Mouse (Mus musculus) CH12.LX (cell line): ENCODE results near the gene G6pc. TPM values are rescaled to one million over a fixed set of nuclear protein-coding genes. Genes with fewer than 3 reads are reported as not detected.
A peak's percentile ranks its signal among the peaks of the same experiment; 100 is the strongest.

Source experiments
- DNase-seq: peaks from one replicate; pipeline ENCODE4 v3.0.0-alpha.2; 2013; ENCODE audit errors: extremely low read depth
- H3K27ac ChIP-seq: 2 replicates; pipeline ENCODE4 v1.5.1; 2012; ENCODE audit warnings: low read depth, mild to moderate bottlenecking, control low read depth, moderate library complexity; ENCODE audit not compliant: insufficient read depth
- H3K27me3 ChIP-seq: replicated peaks from 2 replicates; pipeline ENCODE3; 2012; ENCODE audit warnings: inconsistent platforms
- H3K36me3 ChIP-seq, 2 experiments: replicated peaks in 1 of 2; 2 replicates each; pipeline versions ENCODE3 to v1.6.1; 2012; ENCODE audit warnings: inconsistent platforms in 1 of 2, low read length in 1 of 2, mild to moderate bottlenecking in 1 of 2, mixed read lengths in 1 of 2, moderate library complexity in 1 of 2; ENCODE audit not compliant: control insufficient read depth in 1 of 2, insufficient read depth in 1 of 2
- H3K4me1 ChIP-seq, 2 experiments: 2 replicates each; pipeline ENCODE4 v1.6.1; 2012; ENCODE audit warnings: inconsistent platforms in 1 of 2, moderate library complexity in 1 of 2; ENCODE audit not compliant: insufficient read depth in 2 of 2, control insufficient read depth in 1 of 2
- H3K4me2 ChIP-seq: 2 replicates; pipeline ENCODE4 v1.6.1; 2012; ENCODE audit warnings: low read depth, mild to moderate bottlenecking, control low read depth; ENCODE audit not compliant: poor library complexity, insufficient read depth, severe bottlenecking
- H3K4me3 ChIP-seq, 3 experiments: fragments of 150-350 bp in 1 of 3; sonication (generic) in 1 of 3; replicated peaks in 1 of 3; 2 replicates each; pipeline versions ENCODE3 to v1.5.1; 2011 to 2012; ENCODE audit warnings: low read depth in 2 of 3, low read length in 2 of 3, mild to moderate bottlenecking in 2 of 3, moderate library complexity in 2 of 3, control low read depth in 1 of 3, improper control_type of control experiment in 1 of 3, inconsistent platforms in 1 of 3, mixed read lengths in 1 of 3; ENCODE audit not compliant: poor library complexity in 1 of 3
- H3K79me2 ChIP-seq: replicated peaks from 2 replicates; pipeline ENCODE4 v1.6.1; 2012; ENCODE audit warnings: mild to moderate bottlenecking, moderate library complexity; ENCODE audit not compliant: control insufficient read depth, poor library complexity, insufficient read depth, severe bottlenecking; ENCODE audit errors: extremely low read depth
- H3K9ac ChIP-seq: 2 replicates; pipeline ENCODE4 v1.6.1; 2012; ENCODE audit warnings: low read depth, mild to moderate bottlenecking, control low read depth, moderate library complexity; ENCODE audit not compliant: insufficient read depth
- H3K9me3 ChIP-seq: replicated peaks from 2 replicates; pipeline ENCODE3; 2012; ENCODE audit warnings: low read length, inconsistent platforms, mixed read lengths
- BHLHE40 ChIP-seq: IDR thresholded peaks from 2 replicates; pipeline ENCODE4 v1.6.1; 2011; ENCODE audit warnings: mild to moderate bottlenecking, low read depth, low read length, improper control_type of control experiment
- CHD1 ChIP-seq: IDR thresholded peaks from 2 replicates; pipeline ENCODE4 v1.6.1; 2012; ENCODE audit warnings: low read depth, low read length, improper control_type of control experiment, inconsistent platforms
- CHD2 ChIP-seq: IDR thresholded peaks from 2 replicates; pipeline ENCODE4 v1.6.1; 2011; ENCODE audit warnings: low read length, improper control_type of control experiment
- CTCF ChIP-seq, 2 experiments: IDR thresholded peaks in 1 of 2; conservative IDR thresholded peaks in 1 of 2; 2 replicates each; pipeline ENCODE4 v1.5.1; 2011 to 2012; ENCODE audit warnings: low read depth in 2 of 2, low read length in 2 of 2, improper control_type of control experiment in 1 of 2, inconsistent platforms in 1 of 2, mild to moderate bottlenecking in 1 of 2, moderate library complexity in 1 of 2
- E2F4 ChIP-seq: IDR thresholded peaks from 2 replicates; pipeline ENCODE4 v1.6.1; 2011; ENCODE audit warnings: low read depth, low read length, improper control_type of control experiment; ENCODE audit not compliant: insufficient replicate concordance
- ELF1 ChIP-seq: IDR thresholded peaks from 2 replicates; pipeline ENCODE4 v1.6.1; 2014; ENCODE audit warnings: low read depth, mild to moderate bottlenecking, inconsistent platforms, low read length, improper control_type of control experiment
- EP300 ChIP-seq: IDR thresholded peaks from 2 replicates; pipeline ENCODE4 v1.6.1; 2011; ENCODE audit warnings: low read length, improper control_type of control experiment
- HCFC1 ChIP-seq: IDR thresholded peaks from 2 replicates; pipeline ENCODE4 v1.6.1; 2012; ENCODE audit warnings: low read depth, mild to moderate bottlenecking, inconsistent platforms, low read length, improper control_type of control experiment
- IRF4 ChIP-seq: IDR thresholded peaks from 2 replicates; pipeline ENCODE4 v1.6.1; 2014; ENCODE audit warnings: low read depth, mild to moderate bottlenecking, inconsistent platforms, low read length, improper control_type of control experiment
- JUN ChIP-seq: IDR thresholded peaks from 2 replicates; pipeline ENCODE4 v1.6.1; 2011; ENCODE audit warnings: low read depth, mild to moderate bottlenecking, low read length, improper control_type of control experiment, moderate library complexity; ENCODE audit not compliant: insufficient read depth
- JUND ChIP-seq: conservative IDR thresholded peaks from 2 replicates; pipeline ENCODE4 v1.6.1; 2011; ENCODE audit warnings: low read depth, low read length, improper control_type of control experiment
- KAT2A ChIP-seq: IDR thresholded peaks from 2 replicates; pipeline ENCODE4 v1.6.1; 2012; ENCODE audit warnings: low read length, improper control_type of control experiment, inconsistent platforms; ENCODE audit not compliant: insufficient replicate concordance
- MAFK ChIP-seq: IDR thresholded peaks from 2 replicates; pipeline ENCODE4 v1.6.1; 2011; ENCODE audit warnings: low read length, improper control_type of control experiment; ENCODE audit not compliant: insufficient replicate concordance
- MAX ChIP-seq: IDR thresholded peaks from 2 replicates; pipeline ENCODE4 v1.6.1; 2011; ENCODE audit warnings: low read length, improper control_type of control experiment
- MAZ ChIP-seq: IDR thresholded peaks from 2 replicates; pipeline ENCODE4 v1.6.1; 2012; ENCODE audit warnings: low read depth, mild to moderate bottlenecking, inconsistent platforms, low read length, improper control_type of control experiment, moderate library complexity
- MEF2A ChIP-seq: IDR thresholded peaks from 2 replicates; pipeline ENCODE4 v1.6.1; 2014; ENCODE audit warnings: low read depth, mild to moderate bottlenecking, inconsistent platforms, low read length, improper control_type of control experiment, borderline replicate concordance
- MXI1 ChIP-seq: IDR thresholded peaks from 2 replicates; pipeline ENCODE4 v1.6.1; 2011; ENCODE audit warnings: mild to moderate bottlenecking, low read depth, low read length, improper control_type of control experiment
- MYC ChIP-seq: IDR thresholded peaks from 2 replicates; pipeline ENCODE4 v1.6.1; 2011; ENCODE audit warnings: low read depth, mild to moderate bottlenecking, improper control_type of control experiment, low read length
- NELFE ChIP-seq: IDR thresholded peaks from 2 replicates; pipeline ENCODE4 v1.6.1; 2011; ENCODE audit warnings: low read depth, low read length, improper control_type of control experiment
- NRF1 ChIP-seq: IDR thresholded peaks from 2 replicates; pipeline ENCODE4 v1.6.1; 2014; ENCODE audit warnings: low read depth, mild to moderate bottlenecking, inconsistent platforms, low read length, improper control_type of control experiment, moderate library complexity
- PAX5 ChIP-seq: IDR thresholded peaks from 2 replicates; pipeline ENCODE4 v1.6.1; 2012; ENCODE audit warnings: low read length, inconsistent platforms, mixed read lengths
- POLR2A ChIP-seq: IDR thresholded peaks from 2 replicates; pipeline ENCODE4 v1.6.1; 2011; ENCODE audit warnings: low read depth, mild to moderate bottlenecking, improper control_type of control experiment, low read length
- POLR2AphosphoS2 ChIP-seq: IDR thresholded peaks from 2 replicates; pipeline ENCODE4 v1.6.1; 2011; ENCODE audit warnings: low read depth, low read length, improper control_type of control experiment
- RAD21 ChIP-seq: IDR thresholded peaks from 2 replicates; pipeline ENCODE4 v1.6.1; 2011; ENCODE audit warnings: low read depth, mild to moderate bottlenecking, low read length, improper control_type of control experiment, moderate library complexity
- RCOR1 ChIP-seq: conservative IDR thresholded peaks from 2 replicates; pipeline ENCODE4 v1.6.1; 2012; ENCODE audit warnings: low read depth, mild to moderate bottlenecking, inconsistent platforms, low read length, improper control_type of control experiment
- SIN3A ChIP-seq: IDR thresholded peaks from 2 replicates; pipeline ENCODE4 v1.6.1; 2012; ENCODE audit warnings: low read length, improper control_type of control experiment, inconsistent platforms
- SMC3 ChIP-seq: IDR thresholded peaks from 2 replicates; pipeline ENCODE4 v1.6.1; 2011; ENCODE audit warnings: low read depth, low read length, improper control_type of control experiment
- TBP ChIP-seq: conservative IDR thresholded peaks from 2 replicates; pipeline ENCODE4 v1.6.1; 2011; ENCODE audit warnings: low read depth, low read length, improper control_type of control experiment
- TCF12 ChIP-seq: IDR thresholded peaks from 2 replicates; pipeline ENCODE4 v1.6.1; 2014; ENCODE audit warnings: low read depth, mild to moderate bottlenecking, inconsistent platforms, low read length, improper control_type of control experiment
- UBTF ChIP-seq: IDR thresholded peaks from 2 replicates; pipeline ENCODE4 v1.6.1; 2012; ENCODE audit warnings: low read depth, mild to moderate bottlenecking, inconsistent platforms, low read length, improper control_type of control experiment, moderate library complexity
- USF1 ChIP-seq: IDR thresholded peaks from 2 replicates; pipeline ENCODE4 v1.6.1; 2014; ENCODE audit warnings: low read depth, mild to moderate bottlenecking, inconsistent platforms, low read length, improper control_type of control experiment
- USF2 ChIP-seq: conservative IDR thresholded peaks from 2 replicates; pipeline ENCODE4 v1.6.1; 2011; ENCODE audit warnings: low read depth, low read length, improper control_type of control experiment
- ZC3H11A ChIP-seq: IDR thresholded peaks from 2 replicates; pipeline ENCODE4 v1.6.1; 2012; ENCODE audit warnings: low read depth, mild to moderate bottlenecking, inconsistent platforms, low read length, improper control_type of control experiment
- ZKSCAN1 ChIP-seq: IDR thresholded peaks from 2 replicates; pipeline ENCODE4 v1.6.1; 2012; ENCODE audit warnings: low read depth, inconsistent platforms, low read length, improper control_type of control experiment, borderline replicate concordance
- ZMIZ1 ChIP-seq: IDR thresholded peaks from 2 replicates; pipeline ENCODE4 v1.6.1; 2012; ENCODE audit warnings: low read depth, mild to moderate bottlenecking, inconsistent platforms, low read length, improper control_type of control experiment
- ZNF384 ChIP-seq: IDR thresholded peaks from 2 replicates; pipeline ENCODE4 v1.6.1; 2012; ENCODE audit warnings: low read depth, low read length, improper control_type of control experiment, inconsistent platforms
- dilution Hi-C: fragments of 300-500 bp; cut with MboI; formaldehyde crosslinking; loops from 2 replicates; pipeline ENCODE4 v1.14.3; 2020; ENCODE audit warnings: low sequenced_read_pairs; ENCODE audit not compliant: extremely low pct_unique_long_range_greater_than_20kb, extremely low pct_ligation_motif_present
- in situ Hi-C: fragments of 300-500 bp; cut with MboI; formaldehyde crosslinking; loops from 3 replicates; pipeline ENCODE4 v1.14.3; 2019; ENCODE audit warnings: low sequenced_read_pairs, low pct_ligation_motif_present, low pct_unique_long_range_greater_than_20kb, mixed read lengths
- polyA plus RNA-seq: library from polyadenylated mRNA; unstranded; fragments of >175 nt; gene quantifications from 2 replicates; pipeline ENCODE4 v1.2.1, GENCODE M21; 2012; ENCODE audit warnings: low read depth; ENCODE audit not compliant: insufficient read length
- total RNA-seq, 2 experiments: library from RNA; depleted of rRNA; stranded (reverse); fragments of 300-350 nt in 1 of 2; fragments of >200 nt in 1 of 2; gene quantifications; 2 replicates each; pipeline ENCODE4 v1.2.3; 2012 to 2014

Gene G6pc
- total and polyA plus RNA-seq, 3 experiments = 0.08 TPM; not detected in 2

DNA sequence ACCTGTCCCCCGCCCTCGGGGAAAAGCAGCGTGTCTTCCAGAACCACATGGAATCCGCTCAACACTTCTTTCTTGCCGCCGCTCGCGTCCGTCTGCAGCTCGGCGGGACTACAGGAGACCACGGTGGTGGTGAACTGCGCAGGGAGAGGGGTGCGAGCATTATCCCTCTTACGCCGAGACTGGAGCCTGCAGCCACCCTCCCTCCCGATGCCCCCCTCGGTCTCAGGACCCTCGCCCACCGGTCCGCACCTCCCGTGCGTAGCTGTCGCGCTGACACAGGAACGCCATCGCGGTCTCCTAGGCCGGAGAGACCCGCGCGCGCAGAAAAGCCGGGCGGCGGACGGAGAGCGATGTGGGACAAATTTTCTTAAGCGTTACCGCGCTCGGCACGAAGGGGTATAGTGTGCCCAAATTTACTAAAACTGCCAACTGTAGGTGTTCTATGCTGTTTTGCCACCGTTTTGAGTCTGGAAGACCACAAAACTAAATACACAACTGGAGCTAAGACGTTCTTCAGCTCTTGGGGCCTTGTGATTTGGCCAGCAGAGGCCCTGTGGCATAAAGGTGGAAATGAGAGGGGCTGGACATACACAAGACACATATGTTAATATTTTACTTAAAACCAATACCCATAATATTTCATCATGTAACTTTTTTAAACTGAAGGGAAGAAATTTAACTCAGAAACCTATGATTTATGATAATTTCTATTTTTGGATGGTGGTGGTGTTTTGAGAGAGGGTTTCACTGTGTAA, 49.9 kb downstream of the G6pc start, which contains the start of gene Aarsd1:
Gene Aarsd1, minus strand, starts transcription at position 515 of the 755 bp plus-strand sequence.
- H3K27me3 ChIP-seq = no peaks in the 10 kb centered on the region
- H3K4me2 ChIP-seq = peak within 1 kb of the TSS; percentile 90
- H3K9me3 ChIP-seq = no peaks in the 10 kb centered on the region
- peak within 1 kb of the TSS; percentile 44 for H3K27ac ChIP-seq
- H3K9ac ChIP-seq = peak within 1 kb of the TSS; percentile 65
- H3K4me1 ChIP-seq = peaks cover 0 to 27% of the 10 kb centered on the region in 2 experiments; a peak in 2 of 4 replicates
- H3K4me3 ChIP-seq = peak within 1 kb of the TSS; percentile 76 to 94 (median 78)
- peak; percentile 84 for DNase-seq
- in situ Hi-C loops = no loop called here
- H3K36me3 ChIP-seq = peaks cover 13 to 24% of the 10 kb centered on the region in 2 experiments
- no peak; the same call in 1 of the 2 replicates for TF ChIP-seq ZKSCAN1
- TF ChIP-seq USF2 = no peak
- peak; percentile 87; the same call in 1 of the 2 replicates for TF ChIP-seq POLR2AphosphoS2
- TF ChIP-seq MAZ = no peak
- no peak for TF ChIP-seq PAX5
- TF ChIP-seq ZMIZ1 = peak; percentile 63
- TF ChIP-seq MYC = 0 out of 2 replicates have a peak, but pooled peaks have one; percentile 52
- TF ChIP-seq IRF4 = peak; percentile 34; the same call in 1 of the 2 replicates
- TF ChIP-seq SMC3 = no peak
- peak; percentile 83 for TF ChIP-seq NRF1
- peak; percentile 53; the same call in 1 of the 2 replicates for TF ChIP-seq TBP
- peak; percentile 88 for TF ChIP-seq HCFC1
- TF ChIP-seq JUND = peak; percentile 37
- TF ChIP-seq KAT2A = peak; percentile 80; the same call in 1 of the 2 replicates
- TF ChIP-seq UBTF = 0 out of 2 replicates have a peak, but pooled peaks have one; percentile 72
- TF ChIP-seq CHD2 = 0 out of 2 replicates have a peak, but pooled peaks have one; percentile 33
- peak; percentile 81 for TF ChIP-seq TCF12
- peak; percentile 79 for TF ChIP-seq MAX
- 0 out of 4 replicates have a peak, but pooled peaks of 1 of the 2 experiments have one; percentile 1 for TF ChIP-seq CTCF (conservative IDR thresholded peaks at IDR 0.05 in 1 of 2, IDR thresholded peaks at IDR 0.05 in 1 of 2; ENCODE audit: low read depth in 2 of 2, low read length in 2 of 2)
- 0 out of 2 replicates have a peak, but pooled peaks have one; percentile 53 for TF ChIP-seq RCOR1
- TF ChIP-seq ZNF384 = no peak
- 0 out of 2 replicates have a peak, but pooled peaks have one; percentile 6 for TF ChIP-seq MAFK
- TF ChIP-seq E2F4 = peak; percentile 88; the same call in 1 of the 2 replicates
- TF ChIP-seq BHLHE40 = 0 out of 2 replicates have a peak, but pooled peaks have one; percentile 30
- peak; percentile 63; the same call in 1 of the 2 replicates for TF ChIP-seq ELF1
- peak; percentile 48 for TF ChIP-seq MEF2A
- no peak for TF ChIP-seq USF1
- TF ChIP-seq SIN3A = peak; percentile 81
- peak; percentile 75 for TF ChIP-seq CHD1
- TF ChIP-seq POLR2A = peak; percentile 88
- TF ChIP-seq RAD21 = no peak
- TF ChIP-seq NELFE = peak; percentile 67
- no peak for TF ChIP-seq ZC3H11A
- no peak for TF ChIP-seq JUN
- TF ChIP-seq EP300 = peak; percentile 43; the same call in 1 of the 2 replicates
- peak; percentile 85 for TF ChIP-seq MXI1
- dilution Hi-C loops = no loop called here
- peaks cover 12% of the 10 kb centered on the region for H3K79me2 ChIP-seq
